Mouse (Mus musculus) pancreas, adult 10 weeks (tissue): ENCODE measurements around the gene Nck1. TPM values are rescaled to one million over a fixed set of nuclear protein-coding genes. Genes with fewer than 3 reads are reported as not detected.

ENCODE experiments used
- polyA plus RNA-seq: library from polyadenylated mRNA; stranded (reverse); fragments of 350-450 nt; fragmentation: Illumina TruSeq; extraction: RNeasy Lipid Tissue Mini Kit (QIAGEN cat#74804); gene quantifications from one replicate; pipeline ENCODE4 v1.2.3, GENCODE M21; 2015; ENCODE audit warnings: low read depth, low replicate concordance; ENCODE audit not compliant: insufficient read depth

The Nck1 gene
- polyA plus RNA-seq, result 14.9 TPM

DNA sequence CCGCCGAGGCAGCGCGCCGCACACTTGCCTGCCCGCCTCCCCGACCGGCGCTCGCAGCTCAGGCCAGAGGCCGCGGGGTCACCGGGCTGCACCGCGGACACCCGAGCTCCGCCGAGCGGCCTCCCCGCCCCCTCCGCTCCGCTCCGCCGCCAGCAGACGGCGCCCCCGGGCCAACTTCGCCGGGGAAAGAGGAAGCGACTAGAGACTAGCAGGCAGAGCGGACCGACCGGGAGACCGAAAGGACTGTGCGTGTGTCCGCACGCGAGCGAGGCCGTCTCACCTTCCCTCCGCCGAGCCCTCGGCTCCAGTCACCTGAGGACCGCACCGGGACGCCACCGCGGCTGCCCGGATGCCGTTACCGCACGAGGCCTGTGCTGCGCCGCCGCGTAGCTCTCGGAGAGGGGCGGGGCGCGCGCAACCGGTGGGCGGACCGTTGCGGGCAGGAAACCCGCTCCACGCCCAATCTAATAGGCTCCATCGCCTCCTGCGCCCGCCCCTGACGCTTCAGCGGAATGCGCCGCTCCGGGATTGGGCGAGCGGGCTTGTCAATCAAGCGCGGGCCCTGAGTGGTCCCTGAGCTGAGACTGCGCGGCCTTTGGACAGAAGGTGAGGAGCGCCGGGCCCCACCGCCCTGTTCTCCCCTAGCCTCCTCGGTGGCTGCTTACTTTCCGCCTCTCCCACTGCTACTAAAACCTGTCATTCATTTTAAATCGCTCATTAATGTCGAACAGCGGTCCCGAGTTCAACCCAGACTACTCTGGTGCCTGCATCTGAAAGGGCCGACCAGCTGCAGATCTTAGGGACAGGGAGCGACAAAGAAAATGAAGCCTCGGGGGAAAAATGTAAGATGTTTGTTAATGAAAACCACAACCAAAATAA is at the start of gene Nck1:
TSS of gene Nck1 (minus strand) at position 420 of the 879 bp plus-strand sequence.

GRCm38 (mm10) chr9:100570626-100571233 is 24.8 kb upstream of the Nck1 start, which contains the start of gene Slc35g2:
Gene Slc35g2, minus strand, starts transcription at chr9:100571090.

DNA sequence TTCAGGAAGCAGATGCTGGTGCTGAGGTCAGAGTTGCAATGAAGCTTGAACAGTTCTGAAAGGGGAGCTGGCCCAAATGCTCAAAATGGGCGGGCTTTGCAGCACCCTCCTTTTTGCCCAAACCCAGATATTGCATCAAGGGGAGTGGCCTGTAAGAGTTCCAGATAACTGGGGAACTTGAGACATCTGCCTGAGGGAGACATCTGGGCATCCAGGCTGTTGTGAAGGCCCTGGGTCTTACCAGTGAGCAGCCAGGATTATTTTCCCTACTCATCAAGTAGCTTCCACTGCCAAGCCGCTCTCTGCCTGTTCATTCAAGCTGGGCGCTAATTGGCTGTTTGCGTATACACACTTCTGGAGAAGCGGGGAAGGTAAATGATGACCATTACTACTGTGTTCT is 59.5 kb downstream of the Nck1 start, which contains the start of gene Il20rb:
TSS of gene Il20rb (minus strand) at position 358 of the 400 bp plus-strand sequence.

Other genes starting within 250 kb of the Nck1 start
- gene Il20rb, start 59.3 kb downstream of the Nck1 start, polyA plus RNA-seq, result 2.4 TPM
- 2.5 TPM for gene Slc35g2, start 25.0 kb upstream of the Nck1 start, polyA plus RNA-seq
- gene Stag1, start 51.7 kb upstream of the Nck1 start, polyA plus RNA-seq, result 8.5 TPM